Mouse (Mus musculus) MEL (cell line): ENCODE results near the gene Pigk. TPM values are rescaled to one million over a fixed set of nuclear protein-coding genes. Genes with fewer than 3 reads are reported as not detected.

Source experiments
- DNase-seq: peaks from one replicate; pipeline ENCODE4 v3.0.0; 2011; ENCODE audit warnings: low read depth, low spot score
- H3K27ac ChIP-seq: 2 replicates; pipeline ENCODE4 v1.5.1; 2012; ENCODE audit warnings: low read depth, mild to moderate bottlenecking, control low read depth, low read length, moderate library complexity; ENCODE audit not compliant: control insufficient read depth
- H3K27me3 ChIP-seq, 2 experiments: fragments of 150-350 bp in 1 of 2; sonication (generic) in 1 of 2; 2 replicates each; pipeline ENCODE4 v1.6.1; 2012; ENCODE audit warnings: low read length in 2 of 2, mild to moderate bottlenecking in 2 of 2, improper control_type of control experiment in 1 of 2, moderate library complexity in 1 of 2; ENCODE audit not compliant: insufficient read depth in 2 of 2, control insufficient read depth in 1 of 2
- H3K36me3 ChIP-seq, 2 experiments: 2 replicates each; pipeline ENCODE4 v1.6.1; 2012 to 2014; ENCODE audit warnings: low read length in 2 of 2, improper control_type of control experiment in 1 of 2, inconsistent platforms in 1 of 2, mild to moderate bottlenecking in 1 of 2; ENCODE audit not compliant: insufficient read depth in 2 of 2, control insufficient read depth in 1 of 2
- H3K4me1 ChIP-seq, 2 experiments: fragments of 150-350 bp in 1 of 2; sonication (generic) in 1 of 2; 2 replicates each; pipeline ENCODE4 v1.6.1; 2012; ENCODE audit warnings: low read length in 2 of 2, improper control_type of control experiment in 1 of 2, mild to moderate bottlenecking in 1 of 2; ENCODE audit not compliant: insufficient read depth in 2 of 2, control insufficient read depth in 1 of 2
- H3K4me3 ChIP-seq, 2 experiments: fragments of 150-350 bp in 1 of 2; sonication (generic) in 1 of 2; 2 replicates each; pipeline ENCODE4 v1.5.1; 2012; ENCODE audit warnings: low read depth in 2 of 2, low read length in 2 of 2, mild to moderate bottlenecking in 2 of 2, moderate library complexity in 2 of 2, control low read depth in 1 of 2, improper control_type of control experiment in 1 of 2; ENCODE audit not compliant: control insufficient read depth in 1 of 2, insufficient read depth in 1 of 2
- H3K79me2 ChIP-seq: 2 replicates; pipeline ENCODE4 v1.6.1; 2012; ENCODE audit warnings: mild to moderate bottlenecking, low read length, moderate library complexity; ENCODE audit not compliant: control insufficient read depth, poor library complexity, insufficient read depth
- H3K9ac ChIP-seq: 2 replicates; pipeline ENCODE4 v1.6.1; 2012; ENCODE audit warnings: low read depth, mild to moderate bottlenecking, control low read depth, low read length, moderate library complexity; ENCODE audit not compliant: control insufficient read depth, poor library complexity, severe bottlenecking
- H3K9me3 ChIP-seq: fragments of 150-350 bp; sonication (generic); replicated peaks from 2 replicates; pipeline ENCODE4 v1.6.1; 2012; ENCODE audit warnings: mild to moderate bottlenecking, low read length, improper control_type of control experiment, moderate library complexity; ENCODE audit not compliant: insufficient read depth
- CHD1 ChIP-seq: IDR thresholded peaks from 2 replicates; pipeline ENCODE4 v1.6.1; 2012; ENCODE audit warnings: low read depth, mild to moderate bottlenecking, inconsistent platforms, low read length, improper control_type of control experiment
- EP300 ChIP-seq, 2 experiments: IDR thresholded peaks; 2 replicates each; pipeline ENCODE4 v1.6.1; 2011; ENCODE audit warnings: improper control_type of control experiment in 2 of 2, low read length in 2 of 2, low read depth in 1 of 2, mild to moderate bottlenecking in 1 of 2
- ETS1 ChIP-seq: IDR thresholded peaks from 2 replicates; pipeline ENCODE4 v1.6.1; 2012; ENCODE audit warnings: low read depth, mild to moderate bottlenecking, inconsistent platforms, low read length, improper control_type of control experiment, moderate library complexity
- GABPA ChIP-seq: IDR thresholded peaks from 2 replicates; pipeline ENCODE4 v1.6.1; 2012; ENCODE audit warnings: low read depth, mild to moderate bottlenecking, inconsistent platforms, low read length, improper control_type of control experiment, moderate library complexity
- HCFC1 ChIP-seq: IDR thresholded peaks from 2 replicates; pipeline ENCODE4 v1.6.1; 2012; ENCODE audit warnings: low read depth, mild to moderate bottlenecking, inconsistent platforms, low read length, improper control_type of control experiment, moderate library complexity
- KAT2A ChIP-seq: conservative IDR thresholded peaks from 2 replicates; pipeline ENCODE4 v1.6.1; 2012; ENCODE audit warnings: low read depth, low read length, improper control_type of control experiment, inconsistent platforms
- MAFK ChIP-seq: IDR thresholded peaks from 2 replicates; pipeline ENCODE4 v1.6.1; 2011; ENCODE audit warnings: low read depth, mild to moderate bottlenecking, low read length, improper control_type of control experiment, borderline replicate concordance
- MAX ChIP-seq: IDR thresholded peaks from 2 replicates; pipeline ENCODE4 v1.6.1; 2011; ENCODE audit warnings: low read length, improper control_type of control experiment
- MYB ChIP-seq: IDR thresholded peaks from 2 replicates; pipeline ENCODE4 v1.6.1; 2011; ENCODE audit warnings: mild to moderate bottlenecking, low read depth, low read length, improper control_type of control experiment
- MYC ChIP-seq: IDR thresholded peaks from 2 replicates; pipeline ENCODE4 v1.6.1; 2011; ENCODE audit warnings: low read depth, mild to moderate bottlenecking, low read length, improper control_type of control experiment, moderate library complexity
- NELFE ChIP-seq: IDR thresholded peaks from 2 replicates; pipeline ENCODE4 v1.6.1; 2011; ENCODE audit warnings: low read depth, low read length, improper control_type of control experiment
- NRF1 ChIP-seq: IDR thresholded peaks from 2 replicates; pipeline ENCODE4 v1.6.1; 2014; ENCODE audit warnings: low read depth, mild to moderate bottlenecking, inconsistent platforms, low read length, improper control_type of control experiment, moderate library complexity; ENCODE audit not compliant: poor library complexity, insufficient read depth, severe bottlenecking
- POLR2A ChIP-seq, 2 experiments: IDR thresholded peaks; 2 replicates each; pipeline ENCODE4 v1.6.1; 2011 to 2012; ENCODE audit warnings: low read length in 2 of 2, mild to moderate bottlenecking in 2 of 2, control low read depth in 1 of 2, improper control_type of control experiment in 1 of 2, low read depth in 1 of 2, moderate library complexity in 1 of 2; ENCODE audit not compliant: control insufficient read depth in 1 of 2, insufficient read depth in 1 of 2, poor library complexity in 1 of 2
- POLR2AphosphoS2 ChIP-seq: IDR thresholded peaks from 2 replicates; pipeline ENCODE4 v1.6.1; 2011; ENCODE audit warnings: low read length, improper control_type of control experiment
- POLR2AphosphoS5 ChIP-seq: IDR thresholded peaks from 2 replicates; pipeline ENCODE4 v1.6.1; 2012; ENCODE audit warnings: low read depth, borderline replicate concordance, mild to moderate bottlenecking, inconsistent platforms, low read length, moderate library complexity, mixed read lengths
- RAD21 ChIP-seq: IDR thresholded peaks from 2 replicates; pipeline ENCODE4 v1.6.1; 2011; ENCODE audit warnings: mild to moderate bottlenecking, low read depth, low read length, improper control_type of control experiment
- RCOR1 ChIP-seq: IDR thresholded peaks from 2 replicates; pipeline ENCODE4 v1.6.1; 2012; ENCODE audit warnings: low read depth, mild to moderate bottlenecking, inconsistent platforms, low read length, improper control_type of control experiment
- TAL1 ChIP-seq: IDR thresholded peaks from 2 replicates; pipeline ENCODE4 v1.6.1; 2012; ENCODE audit warnings: mild to moderate bottlenecking, inconsistent platforms, low read length, moderate library complexity, mixed read lengths
- TBP ChIP-seq: IDR thresholded peaks from 2 replicates; pipeline ENCODE4 v1.8.0; 2011; ENCODE audit warnings: low read depth, low read length, improper control_type of control experiment
- UBTF ChIP-seq: IDR thresholded peaks from 2 replicates; pipeline ENCODE4 v1.6.1; 2012; ENCODE audit warnings: low read depth, mild to moderate bottlenecking, inconsistent platforms, low read length, improper control_type of control experiment, moderate library complexity, borderline replicate concordance; ENCODE audit not compliant: insufficient read depth
- USF1 ChIP-seq: IDR thresholded peaks from 2 replicates; pipeline ENCODE4 v1.6.1; 2014; ENCODE audit warnings: low read depth, mild to moderate bottlenecking, inconsistent platforms, low read length, improper control_type of control experiment, moderate library complexity
- USF2 ChIP-seq, 2 experiments: IDR thresholded peaks; 2 replicates each; pipeline ENCODE4 v1.6.1; 2011 to 2012; ENCODE audit warnings: improper control_type of control experiment in 2 of 2, low read length in 2 of 2, borderline replicate concordance in 1 of 2, inconsistent platforms in 1 of 2, low read depth in 1 of 2, mild to moderate bottlenecking in 1 of 2; ENCODE audit not compliant: insufficient read depth in 1 of 2
- ZKSCAN1 ChIP-seq: IDR thresholded peaks from 2 replicates; pipeline ENCODE4 v1.6.1; 2012; ENCODE audit warnings: low read depth, mild to moderate bottlenecking, inconsistent platforms, low read length, improper control_type of control experiment, moderate library complexity
- ZNF384 ChIP-seq: IDR thresholded peaks from 2 replicates; pipeline ENCODE4 v1.6.1; 2012; ENCODE audit warnings: low read depth, mild to moderate bottlenecking, inconsistent platforms, low read length, improper control_type of control experiment
- polyA plus RNA-seq, 2 experiments: library from polyadenylated mRNA; stranded (reverse) in 1 of 2; unstranded in 1 of 2; fragments of >175 nt in 1 of 2; fragments of >200 nt in 1 of 2; gene quantifications; 2 replicates each; pipeline versions ENCODE4 v1.2.1 to v1.2.4; 2012; ENCODE audit warnings: low replicate concordance in 2 of 2, low read depth in 1 of 2; ENCODE audit not compliant: insufficient read length in 2 of 2, insufficient read depth in 1 of 2, missing spikeins in 1 of 2
- total RNA-seq: library from RNA; depleted of rRNA; stranded (reverse); fragments of 300-350 nt; gene quantifications from 2 replicates; pipeline ENCODE4 v1.2.3, GENCODE M21; 2012

Pigk gene
- total and polyA plus RNA-seq, 3 experiments, result 14.6 to 17.8 TPM; not detected in 1

DNA sequence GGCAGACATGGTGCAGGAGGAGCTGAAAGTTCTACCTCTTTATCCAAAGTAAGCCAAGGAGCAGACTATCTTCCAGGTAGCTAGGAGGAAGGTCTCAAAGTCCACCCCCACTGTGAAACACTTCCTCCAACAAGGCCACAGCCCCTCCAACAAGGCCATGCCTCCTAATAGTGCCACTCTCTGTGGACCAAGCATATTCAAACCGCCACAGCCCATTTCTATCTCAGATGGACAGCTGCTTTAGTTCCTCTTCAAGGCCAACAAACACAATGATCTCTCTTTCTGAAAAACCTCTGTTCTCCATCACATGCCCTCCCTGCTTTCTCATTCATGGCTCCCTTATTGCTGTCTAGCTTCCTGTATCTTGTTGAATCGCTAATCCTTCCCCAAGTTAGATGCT, 218.6 kb downstream of the Pigk start:
- H3K36me3 ChIP-seq, result peaks cover 0 to 41% of the 10 kb centered on the region in 2 experiments; a peak in 2 of 4 replicates
- H3K9ac ChIP-seq, result no peak overlapping the region
- H3K9me3 ChIP-seq, result no peaks in the 10 kb centered on the region
- H3K4me3 ChIP-seq, result no peak overlapping the region
- H3K27me3 ChIP-seq, result no peaks in the 10 kb centered on the region
- peaks cover 22 to 49% of the 10 kb centered on the region in 2 experiments for H3K4me1 ChIP-seq
- DNase-seq, result peak; percentile 60
- TF ChIP-seq POLR2AphosphoS2, result no peak
- no peak for TF ChIP-seq USF2 (IDR thresholded peaks at IDR 0.05; ENCODE audit: borderline replicate concordance in 1 of 2, insufficient read depth in 1 of 2, low read depth in 1 of 2, low read length in 2 of 2)
- no peak for TF ChIP-seq NRF1
- no peak for TF ChIP-seq MAX
- no peak for TF ChIP-seq TBP
- TF ChIP-seq RAD21, result no peak
- TF ChIP-seq EP300 (IDR thresholded peaks at IDR 0.05; ENCODE audit: low read depth in 1 of 2, low read length in 2 of 2), result 0 out of 4 replicates have a peak, but pooled peaks of 1 of the 2 experiments have one; percentile 23
- no peak for TF ChIP-seq UBTF
- peak; percentile 54 for TF ChIP-seq TAL1
- TF ChIP-seq CHD1, result no peak
- no peak for TF ChIP-seq RCOR1
- H3K79me2 ChIP-seq, result peaks cover 6% of the 10 kb centered on the region; the same call in 1 of the 2 replicates
- peak overlapping the region; percentile 8; the same call in 1 of the 2 replicates for H3K27ac ChIP-seq

- Histone ChIP-seq H3K27me3 (no peaks in the 10 kb centered on the region), H3K9ac (no peak overlapping the region), H3K4me1 (peaks cover 22 to 45% of the 10 kb centered on the region in 2 experiments), H3K9me3 (no peaks in the 10 kb centered on the region), H3K4me3 (no peak overlapping the region), H3K27ac (no peak overlapping the region), H3K36me3 (peaks cover 0 to 33% of the 10 kb centered on the region in 2 experiments; a peak in 2 of 4 replicates), H3K79me2 (peaks cover 6% of the 10 kb centered on the region; the same call in 1 of the 2 replicates)
- DNase-seq, result no peak
- TF ChIP-seq ZKSCAN1, result peak; percentile 70; the same call in 1 of the 2 replicates
- TF ChIP-seq POLR2A (IDR thresholded peaks at IDR 0.05; ENCODE audit: control insufficient read depth in 1 of 2, insufficient read depth in 1 of 2, low read depth in 1 of 2, low read length in 2 of 2, poor library complexity in 1 of 2), result no peak
These were observed 219.8 kb downstream of the Pigk start for GRCm38 (mm10) chr3:152933737-152934136.

- Histone ChIP-seq H3K4me3 (no peak overlapping the region), H3K4me1 (peaks cover 12 to 27% of the 10 kb centered on the region in 2 experiments), H3K79me2 (no peaks in the 10 kb centered on the region), H3K36me3 (peaks cover 0 to 19% of the 10 kb centered on the region in 2 experiments; a peak in 2 of 4 replicates), H3K9me3 (no peaks in the 10 kb centered on the region), H3K27ac (peak overlapping the region; percentile 71), H3K27me3 (no peaks in the 10 kb centered on the region), H3K9ac (no peak overlapping the region; the same call in 1 of the 2 replicates)
- DNase-seq, result peak; percentile 57
- TF ChIP-seq GABPA (no peak), USF1 (no peak), POLR2AphosphoS2 (no peak), RAD21 (no peak), ETS1 (peak; percentile 21; the same call in 1 of the 2 replicates), EP300 (IDR thresholded peaks at IDR 0.05; ENCODE audit: low read depth in 1 of 2, low read length in 2 of 2) (peak; percentile 46 to 52; a peak in 3 of 4 replicates), MYB (no peak), MYC (no peak), HCFC1 (no peak), KAT2A (no peak), TAL1 (no peak), ZNF384 (no peak), NELFE (no peak), POLR2AphosphoS5 (no peak), UBTF (no peak), MAFK (no peak)
These were observed 222.4 kb downstream of the Pigk start for GRCm38 (mm10) chr3:152936313-152936712.
